ENCODE assay signal across 27 mouse cellular contexts in genomic region chr13:111494330-111495029, GRCm38 (mm10). TPM values are rescaled to one million over a fixed set of nuclear protein-coding genes. Genes with fewer than 3 reads are reported as not detected.
DNase-seq lines count a peak whose midpoint lies in the region; ATAC-seq and TF ChIP-seq lines count a peak whose summit lies in the region.
"Had no signal": no experiment of that assay in that cellular context is flagged by ENCODE, and none has a peak within 500 bp of the region (broad histone marks: within the 10 kb centered on the region; RNA-seq: fewer than 3 reads in every experiment).

No protein-coding gene starts in this region.

- H3K4me3 ChIP-seq in forebrain, embryonic 10.5 days = no peak overlapping the region
- H3K4me3 ChIP-seq in forebrain, embryonic 13.5 days = no peak overlapping the region
- H3K4me3 ChIP-seq in kidney, postnatal 0 days (replicated peaks; ENCODE audit: low read depth, low read length) = no peak overlapping the region
- H3K4me3 ChIP-seq in kidney, embryonic 16.5 days (ENCODE audit: low read length) = no peak overlapping the region
- no peak overlapping the region for H3K4me3 ChIP-seq in MEL (ENCODE audit: control insufficient read depth in 1 of 2, insufficient read depth in 1 of 2, low read depth in 2 of 2, low read length in 2 of 2)
- H3K4me3 ChIP-seq: embryonic facial prominence, embryonic 13.5 days; forebrain, embryonic 15.5 days; heart, embryonic 12.5 days; hindbrain, embryonic 10.5 days had no signal

- peak; percentile 21 for DNase-seq in forebrain, embryonic 10.5 days (ENCODE audit: extremely low spot score, low spot score)
- DNase-seq in kidney, postnatal 0 days (ENCODE audit: low spot score) = no peak
- no peak for DNase-seq in MEL (ENCODE audit: low read depth, low spot score)
- peak; percentile 2 for DNase-seq in induced T-regulatory cell, adult 2 months (ENCODE audit: low read depth)
- DNase-seq in gastrocnemius, postnatal 36 days = no peak
- no peak for DNase-seq in right cerebral cortex, postnatal 36 days (ENCODE audit: low spot score in 2 of 2)
- DNase-seq: adrenal gland, adult 2 months; adrenal gland, postnatal 25 days; cerebellum, adult 2 months; cerebellum, postnatal 10 days; gastrocnemius, postnatal 14 days had no signal

- no peak for TF ChIP-seq EP300 in MEL (IDR thresholded peaks at IDR 0.05; ENCODE audit: low read depth in 1 of 2, low read length in 2 of 2)

- no peak for TF ChIP-seq CTCF in kidney, postnatal 0 days (IDR thresholded peaks at IDR 0.05; ENCODE audit: low read depth)
- no peak for TF ChIP-seq CTCF in MEL (IDR thresholded peaks at IDR 0.05 in 2 of 3, conservative IDR thresholded peaks at IDR 0.05 in 1 of 3; ENCODE audit: control insufficient read depth in 1 of 3, insufficient read depth in 1 of 3, low read depth in 2 of 3, low read length in 3 of 3, poor library complexity in 1 of 3, severe bottlenecking in 1 of 3)

- H3K9ac ChIP-seq in forebrain, embryonic 13.5 days = no peak overlapping the region
- H3K9ac ChIP-seq in kidney, postnatal 0 days (ENCODE audit: low read depth, low read length) = no peak overlapping the region
- no peak overlapping the region for H3K9ac ChIP-seq in kidney, embryonic 16.5 days (replicated peaks; ENCODE audit: low read length)
- no peak overlapping the region for H3K9ac ChIP-seq in MEL (ENCODE audit: control insufficient read depth, low read depth, low read length, poor library complexity, severe bottlenecking)
- H3K9ac ChIP-seq: embryonic facial prominence, embryonic 13.5 days; forebrain, embryonic 15.5 days; heart, embryonic 12.5 days; hindbrain, embryonic 14.5 days had no signal

- no peak overlapping the region for H3K4me2 ChIP-seq in forebrain, embryonic 13.5 days
- H3K4me2 ChIP-seq in kidney, postnatal 0 days (ENCODE audit: low read length) = peak overlapping the region; percentile 10; the same call in 1 of the 2 replicates
- no peak overlapping the region for H3K4me2 ChIP-seq in kidney, embryonic 16.5 days (replicated peaks; ENCODE audit: low read depth, low read length)
- H3K4me2 ChIP-seq: embryonic facial prominence, embryonic 13.5 days; forebrain, embryonic 15.5 days; heart, embryonic 12.5 days; hindbrain, embryonic 14.5 days had no signal

- no peaks in the 10 kb centered on the region for H3K36me3 ChIP-seq in forebrain, embryonic 10.5 days (replicated peaks)
- H3K36me3 ChIP-seq in forebrain, embryonic 13.5 days (ENCODE audit: poor library complexity, severe bottlenecking) = no peaks in the 10 kb centered on the region
- no peaks in the 10 kb centered on the region for H3K36me3 ChIP-seq in kidney, postnatal 0 days (ENCODE audit: insufficient read depth, low read length)
- no peaks in the 10 kb centered on the region for H3K36me3 ChIP-seq in kidney, embryonic 16.5 days (ENCODE audit: insufficient read depth, low read length)
- H3K36me3 ChIP-seq in MEL (ENCODE audit: control insufficient read depth in 1 of 2, insufficient read depth in 2 of 2, low read length in 2 of 2) = peaks cover 0 to 10% of the 10 kb centered on the region in 2 experiments; a peak in 2 of 4 replicates
- H3K36me3 ChIP-seq: embryonic facial prominence, embryonic 13.5 days; forebrain, embryonic 15.5 days; heart, embryonic 12.5 days; hindbrain, embryonic 10.5 days had no signal

- H3K4me1 ChIP-seq in forebrain, embryonic 10.5 days = peaks cover 19% of the 10 kb centered on the region
- peaks cover 6% of the 10 kb centered on the region; the same call in 1 of the 2 replicates for H3K4me1 ChIP-seq in forebrain, embryonic 13.5 days
- peaks cover 3% of the 10 kb centered on the region; the same call in 1 of the 2 replicates for H3K4me1 ChIP-seq in kidney, postnatal 0 days (replicated peaks; ENCODE audit: insufficient read depth, low read length)
- peaks cover 6% of the 10 kb centered on the region for H3K4me1 ChIP-seq in kidney, embryonic 16.5 days (ENCODE audit: insufficient read depth, low read length)
- peaks cover 0 to 7% of the 10 kb centered on the region in 2 experiments; a peak in 1 of 4 replicates for H3K4me1 ChIP-seq in MEL (ENCODE audit: control insufficient read depth in 1 of 2, insufficient read depth in 2 of 2, low read length in 2 of 2)

- no peak overlapping the region for H3K27ac ChIP-seq in forebrain, embryonic 10.5 days
- no peak overlapping the region for H3K27ac ChIP-seq in forebrain, embryonic 13.5 days
- no peak overlapping the region for H3K27ac ChIP-seq in kidney, postnatal 0 days
- no peak overlapping the region for H3K27ac ChIP-seq in kidney, embryonic 16.5 days (ENCODE audit: low read length)
- H3K27ac ChIP-seq in MEL (ENCODE audit: control insufficient read depth, low read depth, low read length) = no peak overlapping the region
- H3K27ac ChIP-seq: embryonic facial prominence, embryonic 13.5 days; forebrain, embryonic 15.5 days; hindbrain, embryonic 10.5 days; hindbrain, embryonic 14.5 days had no signal

- H3K9me3 ChIP-seq in forebrain, embryonic 10.5 days = peaks cover 4% of the 10 kb centered on the region; the same call in 1 of the 2 replicates
- H3K9me3 ChIP-seq in forebrain, embryonic 13.5 days (replicated peaks) = no peaks in the 10 kb centered on the region
- no peaks in the 10 kb centered on the region for H3K9me3 ChIP-seq in kidney, postnatal 0 days (replicated peaks; ENCODE audit: low read length)
- H3K9me3 ChIP-seq in kidney, embryonic 16.5 days (ENCODE audit: low read length) = no peaks in the 10 kb centered on the region
- no peaks in the 10 kb centered on the region for H3K9me3 ChIP-seq in MEL (replicated peaks; ENCODE audit: insufficient read depth, low read length)
- H3K9me3 ChIP-seq: embryonic facial prominence, embryonic 13.5 days; forebrain, embryonic 15.5 days; heart, embryonic 12.5 days; hindbrain, embryonic 10.5 days had no signal

- TF ChIP-seq POLR2A in MEL (IDR thresholded peaks at IDR 0.05; ENCODE audit: control insufficient read depth in 1 of 2, insufficient read depth in 1 of 2, low read depth in 1 of 2, low read length in 2 of 2, poor library complexity in 1 of 2) = no peak

- no peak for ATAC-seq in forebrain, embryonic 13.5 days
- ATAC-seq in kidney, postnatal 0 days (replicated peaks; ENCODE audit: low FRiP score, low read depth) = no peak
- ATAC-seq in kidney, embryonic 16.5 days (ENCODE audit: low FRiP score, low TSS enrichment) = no peak
- ATAC-seq: forebrain, embryonic 15.5 days; Patski had no signal

- intact Hi-C loops in gastrocnemius, postnatal 36 days (cut with DNase I) = no loop called here

- 38% methylated on average over 11 of the region's 11 CpGs for whole genome bisulfite sequencing in forebrain, embryonic 10.5 days
- 15% methylated on average over 11 of the region's 11 CpGs for WGBS in forebrain, embryonic 13.5 days
- 56% methylated on average over 11 of the region's 11 CpGs for WGBS in kidney, postnatal 0 days
- 59% methylated on average over 11 of the region's 11 CpGs for WGBS in kidney, embryonic 16.5 days

- H3K79me2 ChIP-seq in MEL (ENCODE audit: control insufficient read depth, insufficient read depth, low read length, poor library complexity) = peaks cover 3% of the 10 kb centered on the region

- no peak for TF ChIP-seq RAD21 in MEL (IDR thresholded peaks at IDR 0.05; ENCODE audit: low read depth, low read length)

- H3K27me3 ChIP-seq in forebrain, embryonic 10.5 days (ENCODE audit: poor library complexity, severe bottlenecking) = peaks cover 80% of the 10 kb centered on the region
- peaks cover 62% of the 10 kb centered on the region for H3K27me3 ChIP-seq in forebrain, embryonic 13.5 days
- H3K27me3 ChIP-seq in kidney, postnatal 0 days (ENCODE audit: insufficient read depth, low read length) = peaks cover 7% of the 10 kb centered on the region; the same call in 1 of the 2 replicates
- peaks cover 33% of the 10 kb centered on the region for H3K27me3 ChIP-seq in kidney, embryonic 16.5 days (ENCODE audit: insufficient read depth, low read length)
- H3K27me3 ChIP-seq in MEL (ENCODE audit: control insufficient read depth in 1 of 2, insufficient read depth in 2 of 2, low read length in 2 of 2) = peaks cover 0 to 3% of the 10 kb centered on the region in 2 experiments; a peak in 2 of 4 replicates

TF ChIP-seq in MEL, 35 proteins besides CTCF, POLR2A, EP300 and RAD21:
- TF ChIP-seq ELF1 (IDR thresholded peaks at IDR 0.05; ENCODE audit: low read depth, low read length) = peak; percentile 49; the same call in 1 of the 2 replicates
- peak; percentile 92 for TF ChIP-seq ZNF384 (IDR thresholded peaks at IDR 0.05; ENCODE audit: low read depth, low read length)
- TF ChIP-seq MAZ (IDR thresholded peaks at IDR 0.05; ENCODE audit: low read depth, low read length) = no peak
- TF ChIP-seq ZC3H11A (IDR thresholded peaks at IDR 0.05; ENCODE audit: low read depth, low read length) = no peak

RNA-seq across cellular contexts. Expression of gene Gpbp1, which starts 4.6 kb away (rescaled TPM):
- polyA plus RNA-seq in forebrain, embryonic 10.5 days (2016; fragmentation: Nextera tagmentation; extraction: Ambion mirVana) = 89.1 and 101 TPM in 2 replicates
- 112 and 114 TPM in 2 replicates for polyA plus RNA-seq in forebrain, embryonic 13.5 days (2015; fragmentation: Nextera tagmentation; extraction: Ambion mirVana)
- polyA plus RNA-seq in kidney, postnatal 0 days (2015; fragmentation: Nextera tagmentation; extraction: Ambion mirVana) = 69.8 and 73.1 TPM in 2 replicates
- 79.5 and 80.5 TPM in 2 replicates for polyA plus RNA-seq in kidney, embryonic 16.5 days (2015; fragmentation: Nextera tagmentation; extraction: Ambion mirVana)
- 58.2 and 60.9 TPM in 2 replicates for total RNA-seq in MEL (2012; rRNA removed)
- polyA plus RNA-seq in MEL (2012; ENCODE audit: insufficient read depth in 1 of 2, insufficient read length in 2 of 2, low read depth in 1 of 2, low replicate concordance in 2 of 2, missing spikeins in 1 of 2) = 100 to 1,000 TPM in 1 of 2 experiments, 10 to 100 TPM in 1; 76.3 to 648 TPM
- total RNA-seq in gastrocnemius, postnatal 36 days (2021) = 10 to 100 TPM; 39.9 to 45.1 TPM

RNA-seq across cellular contexts. Expression of gene Gm49496, which starts 55.3 kb away (rescaled TPM):
- polyA plus RNA-seq in forebrain, embryonic 10.5 days (2016; fragmentation: Nextera tagmentation; extraction: Ambion mirVana) = not detected in 2 replicates
- not detected in 2 replicates for polyA plus RNA-seq in forebrain, embryonic 13.5 days (2015; fragmentation: Nextera tagmentation; extraction: Ambion mirVana)
- polyA plus RNA-seq in kidney, postnatal 0 days (2015; fragmentation: Nextera tagmentation; extraction: Ambion mirVana) = not detected in 2 replicates
- polyA plus RNA-seq in kidney, embryonic 16.5 days (2015; fragmentation: Nextera tagmentation; extraction: Ambion mirVana) = not detected in 2 replicates
- total RNA-seq in MEL (2012; rRNA removed) = 0.13 TPM in 1 of 2 replicates, not detected in the other
- under 1 TPM in 1 of 2 experiments, not detected in 1; 0.26 TPM for polyA plus RNA-seq in MEL (2012; ENCODE audit: insufficient read depth in 1 of 2, insufficient read length in 2 of 2, low read depth in 1 of 2, low replicate concordance in 2 of 2, missing spikeins in 1 of 2)
- not detected for total RNA-seq in gastrocnemius, postnatal 36 days (2021)
- total RNA-seq: adrenal gland, adult 2 months; adrenal gland, postnatal 25 days; common myeloid progenitor, adult 5-6 weeks; gastrocnemius, adult 18-20 months; granulocyte monocyte progenitor cell, adult 5-6 weeks; heart, adult 8-10 months; heart, postnatal 25 days had no signal
- polyA plus RNA-seq: adrenal gland, adult 2 months; C2C12; cerebellum, adult 2 months; embryonic facial prominence, embryonic 13.5 days; forebrain, embryonic 15.5 days; frontal cortex, adult 2 months; heart, embryonic 12.5 days; heart, embryonic 16.5 days; hindbrain, embryonic 10.5 days; hindbrain, embryonic 14.5 days had no signal

Comparison
In these comparisons a context has a peak if more than half of its experiments do, and no peak if none do; other contexts are left out.
1. DNase-seq: peak in forebrain, embryonic 10.5 days (single experiment) and induced T-regulatory cell, adult 2 months (single experiment); none in kidney, postnatal 0 days (single experiment), MEL (single experiment), gastrocnemius, postnatal 36 days (0 of 2) and right cerebral cortex, postnatal 36 days (0 of 2).